Mouse (Mus musculus) olfactory bulb, adult 2 months (tissue): ENCODE data around the gene Gm9821.

Experiments
- CTCF ChIP-seq: fragments of 200-500 bp; IDR thresholded peaks from 2 replicates; pipeline ENCODE4 v1.5.1; 2012; ENCODE audit warnings: low read depth, mild to moderate bottlenecking, low read length, moderate library complexity; ENCODE audit not compliant: insufficient read depth
- POLR2A ChIP-seq: fragments of 200-500 bp; IDR thresholded peaks from 2 replicates; pipeline ENCODE4 v1.6.1; 2012; ENCODE audit warnings: mild to moderate bottlenecking, low read depth, low read length, moderate library complexity; ENCODE audit not compliant: insufficient read depth

- TF ChIP-seq POLR2A: no peak
- no peak for TF ChIP-seq CTCF
Observed at GRCm38 (mm10) chr2:91961901-91962761, 16.6 kb downstream of the Gm9821 start.
